Mouse (Mus musculus) v-Abl transformed pro-B cells (cell line): Measurements from ENCODE around the gene Siglec1.
"Not testable (repeated sequence)": the region's sequence is repeated elsewhere in the genome, so short reads cannot be mapped to it uniquely, and the experiment has no call there.

Experiments
- in situ Hi-C, 2 experiments: fragments of 400-800 bp; cut with MboI; formaldehyde crosslinking; loops; one replicate each; pipeline ENCODE4 v1.15.1; 2025; ENCODE audit not compliant: unreplicated experiment in 2 of 2

The Siglec1 gene

GRCm38 (mm10) chr2:131054646-131055264 is 31.8 kb downstream of the Siglec1 start:
- in situ Hi-C loops, result loop anchor here (10.0 kb wide), 2 partner anchors 200 to 360 kb away; no protein-coding TSS in a partner anchor

DNA sequence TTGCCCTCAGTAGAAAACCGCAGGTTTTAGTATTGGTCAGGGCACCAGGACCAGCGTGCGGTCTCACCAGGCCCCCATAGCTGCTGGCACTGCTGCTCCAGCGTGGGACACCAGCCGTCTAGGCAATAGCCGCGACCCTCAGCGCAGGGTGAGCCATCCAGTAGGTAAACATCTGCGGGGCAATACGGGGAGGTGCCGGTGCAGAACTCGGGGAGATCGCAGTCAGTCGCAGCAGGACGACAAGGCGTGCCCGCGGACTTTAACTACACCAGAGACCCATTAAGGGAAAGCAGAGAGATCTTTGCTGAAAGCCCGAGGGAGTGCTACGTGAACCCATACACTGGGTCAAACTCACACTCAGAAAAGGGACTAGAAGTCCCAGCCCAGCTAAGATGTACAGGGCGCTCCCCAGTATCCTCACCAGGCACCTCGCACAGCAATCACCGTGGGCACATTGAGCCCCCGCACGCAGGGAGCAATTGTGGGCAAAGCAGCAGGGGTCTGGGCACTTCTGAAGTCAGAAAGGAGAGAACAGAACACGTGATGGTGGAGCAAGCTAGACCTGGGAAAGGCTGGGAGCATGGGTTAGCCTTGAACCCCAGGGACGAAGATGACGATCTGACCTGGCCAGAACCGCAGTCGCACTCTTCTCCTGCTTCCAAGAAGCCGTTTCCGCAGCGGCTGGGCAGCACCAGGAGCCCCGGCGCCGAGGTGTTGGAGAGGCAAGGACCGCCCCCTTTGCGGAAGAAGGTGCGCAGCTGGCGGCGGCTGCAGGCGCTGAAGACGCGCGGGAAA is 32.5 kb downstream of the Siglec1 start:
- in situ Hi-C loops, result loop anchor here (10.0 kb wide), 2 partner anchors 201 to 361 kb away; no protein-coding TSS in a partner anchor

DNA sequence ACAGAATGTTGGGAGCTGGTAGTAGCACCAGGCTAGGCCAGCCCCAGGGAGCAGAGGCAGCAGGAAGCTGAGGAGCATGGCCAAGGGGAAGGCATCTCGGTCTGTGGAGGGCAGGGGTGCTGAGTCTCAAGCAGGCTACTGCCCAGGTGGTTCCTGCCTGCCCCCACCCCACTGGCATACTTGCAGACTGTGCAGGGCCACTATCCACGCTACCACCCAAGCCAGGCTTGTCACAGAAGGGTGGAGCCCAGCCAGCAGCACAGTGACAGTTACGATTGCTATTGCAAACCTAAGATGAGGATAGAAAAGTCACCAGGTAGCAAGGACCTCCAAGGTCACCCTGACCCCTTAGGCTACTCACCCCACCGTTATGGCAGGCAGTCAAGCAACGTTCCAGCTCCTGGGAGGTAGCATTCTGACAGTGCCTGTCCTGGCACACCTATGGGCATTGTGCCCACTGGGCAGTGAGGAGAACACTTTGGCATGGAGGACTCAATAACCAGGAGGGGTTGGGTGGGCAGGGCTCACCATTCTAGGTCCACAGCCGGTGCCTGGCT is 33.6 kb downstream of the Siglec1 start:
- in situ Hi-C loops, result loop anchor here (10.0 kb wide), 2 partner anchors 202 to 362 kb away; no protein-coding TSS in a partner anchor

DNA sequence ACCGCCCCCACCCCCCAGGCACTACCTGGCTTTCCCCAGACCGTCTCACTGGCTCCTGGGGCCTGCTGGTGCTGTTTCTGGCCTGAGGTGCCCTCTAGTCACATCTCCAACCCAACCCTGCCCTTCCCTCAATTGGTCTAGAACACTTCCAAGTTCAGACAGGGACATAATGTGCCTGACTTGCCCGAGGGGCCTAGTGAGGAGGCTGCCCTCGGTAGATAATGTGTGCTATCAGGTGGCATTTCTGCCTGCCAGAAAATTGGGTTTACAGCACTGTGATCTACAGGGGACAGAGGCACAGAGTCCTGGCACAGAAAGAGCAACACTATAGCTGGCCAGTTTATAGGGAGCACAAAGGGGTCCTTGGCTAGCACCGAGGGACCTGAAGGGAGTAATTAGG is 34.5 kb downstream of the Siglec1 start:
- in situ Hi-C loops, result loop anchor here (10.0 kb wide), 2 partner anchors 203 to 363 kb away; no protein-coding TSS in a partner anchor

DNA sequence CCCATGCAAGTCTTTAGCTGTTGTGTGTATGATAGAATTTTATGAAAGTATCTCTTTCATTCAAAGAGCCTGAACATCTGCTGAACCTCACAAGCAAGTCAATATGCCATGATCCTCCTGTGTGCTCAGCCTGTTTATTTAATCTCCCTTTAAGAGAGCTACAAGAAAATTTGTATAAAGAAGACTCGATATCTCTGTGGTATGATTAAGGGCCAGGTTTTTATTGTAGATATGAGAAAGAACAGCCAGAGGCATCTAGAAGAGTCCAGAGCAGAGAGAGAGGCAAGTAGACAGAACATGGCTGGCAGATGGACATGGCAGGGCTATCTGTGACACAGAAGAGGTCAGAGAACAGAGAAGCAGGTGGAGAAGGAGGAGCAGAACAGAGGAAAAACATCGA is 40.5 kb downstream of the Siglec1 start:
- in situ Hi-C loops, result no loop called here

DNA sequence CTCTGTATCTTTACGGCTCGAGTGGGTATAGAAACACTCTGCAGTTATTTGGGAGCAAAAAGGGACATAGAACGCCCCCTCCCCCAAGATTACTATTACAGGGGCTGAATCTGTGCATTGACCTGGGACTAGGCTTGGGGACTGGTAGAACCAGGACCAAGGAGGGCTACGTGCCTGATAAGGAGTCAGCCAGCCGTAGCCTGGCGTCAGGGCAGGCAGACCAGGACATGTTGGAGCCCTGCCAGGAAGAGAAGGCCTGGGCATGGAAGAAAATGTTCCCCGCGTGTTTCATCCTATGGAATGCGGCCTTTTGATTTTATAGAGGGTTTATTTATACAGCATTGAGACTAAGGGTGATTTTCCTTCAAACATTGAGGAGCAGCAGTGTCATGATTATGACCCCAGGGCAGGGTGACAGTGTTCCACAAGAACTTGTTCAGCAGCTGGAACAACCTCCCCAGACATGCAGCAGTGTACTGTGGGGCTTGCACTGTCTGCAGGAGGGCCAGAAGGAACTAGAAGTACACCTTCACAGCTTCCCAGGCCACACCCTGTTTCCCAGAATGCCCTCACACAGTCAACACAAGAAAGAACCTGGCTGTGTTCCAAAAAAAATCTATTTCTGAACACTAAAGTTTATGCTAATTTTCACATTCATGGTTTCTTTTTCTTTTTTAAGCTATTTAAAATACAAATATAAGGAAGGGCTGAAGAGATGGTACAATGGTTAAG is 41.4 kb downstream of the Siglec1 start:
- in situ Hi-C loops, result no loop called here

- in situ Hi-C loops, result no loop called here
These were observed 42.2 kb downstream of the Siglec1 start for GRCm38 (mm10) chr2:131044354-131044852.

- in situ Hi-C loops, result no loop called here
These were observed 43.6 kb downstream of the Siglec1 start, which contains the start of gene Gfra4 for GRCm38 (mm10) chr2:131042988-131043387. Gfra4 (minus strand) TSS chr2:131043088.

GRCm38 (mm10) chr2:131040854-131041825 is 45.4 kb downstream of the Siglec1 start:
- in situ Hi-C loops, result no loop called here

DNA sequence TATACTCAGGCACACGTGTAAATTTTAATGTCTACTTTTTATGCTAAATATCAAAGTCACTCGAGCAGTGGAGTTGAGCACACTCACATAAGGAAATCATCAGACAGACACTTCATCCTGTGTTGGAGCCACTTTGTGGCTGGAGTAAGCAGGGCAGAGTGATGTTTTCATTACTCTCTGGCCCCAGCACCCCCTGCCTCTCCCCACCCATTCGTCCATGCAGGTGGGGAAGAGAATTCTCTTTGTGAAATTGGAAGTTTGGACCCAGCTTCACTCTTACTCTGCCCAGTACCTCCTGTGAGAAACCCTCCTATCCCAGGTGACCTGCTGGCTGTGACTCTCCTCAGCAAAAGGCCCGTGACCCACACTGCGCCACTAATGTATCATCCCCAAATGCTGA is 47.9 kb downstream of the Siglec1 start:
- in situ Hi-C loops, result no loop called here

- in situ Hi-C loops, result no loop called here
These were observed 48.4 kb downstream of the Siglec1 start for GRCm38 (mm10) chr2:131038197-131038596.

- in situ Hi-C loops, result no loop called here
These were observed 49.2 kb downstream of the Siglec1 start for GRCm38 (mm10) chr2:131037226-131037990.

DNA sequence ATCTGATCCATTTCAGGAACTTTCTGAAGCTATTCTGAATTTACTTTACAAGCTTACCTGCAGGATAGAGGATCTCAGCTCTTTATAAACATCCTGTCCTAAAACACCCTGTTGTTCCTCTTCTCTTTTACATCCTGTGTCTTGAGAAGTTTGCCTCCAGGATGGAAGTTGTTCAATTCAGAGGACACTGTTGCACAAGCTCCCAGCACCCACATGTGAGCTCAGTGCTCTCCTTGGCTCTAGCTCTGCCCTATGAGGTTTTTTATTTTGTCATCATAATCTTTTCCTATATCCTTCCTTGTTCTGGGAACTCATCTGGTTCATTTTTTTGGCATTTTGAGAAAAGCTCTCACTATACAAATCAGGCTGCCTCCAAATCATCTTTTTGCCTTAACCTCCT is 49.8 kb downstream of the Siglec1 start:
- in situ Hi-C loops, result no loop called here

GRCm38 (mm10) chr2:131036343-131036742 is 50.2 kb downstream of the Siglec1 start:
- in situ Hi-C loops, result no loop called here

DNA sequence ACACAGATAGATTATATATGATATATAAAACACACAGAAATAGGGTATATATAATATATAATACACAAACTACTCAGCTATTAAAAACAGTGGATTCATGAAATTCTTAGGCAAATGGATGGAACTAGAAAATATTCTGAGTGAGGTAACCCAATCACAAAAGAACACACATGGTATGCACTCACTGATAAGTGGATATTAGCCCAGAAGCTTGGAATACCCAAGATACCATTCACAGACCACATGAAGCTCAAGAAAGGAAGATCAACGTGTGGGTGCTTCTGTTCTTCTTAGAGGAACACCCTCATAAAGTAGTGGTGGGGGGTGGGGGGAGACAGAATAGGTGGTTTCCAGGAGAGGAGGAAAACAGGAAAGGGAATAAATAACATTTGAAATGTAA is 55.2 kb downstream of the Siglec1 start:
- in situ Hi-C loops, result not testable (repeated sequence)

GRCm38 (mm10) chr2:131030998-131031397 is 55.6 kb downstream of the Siglec1 start:
- in situ Hi-C loops, result no loop called here

DNA sequence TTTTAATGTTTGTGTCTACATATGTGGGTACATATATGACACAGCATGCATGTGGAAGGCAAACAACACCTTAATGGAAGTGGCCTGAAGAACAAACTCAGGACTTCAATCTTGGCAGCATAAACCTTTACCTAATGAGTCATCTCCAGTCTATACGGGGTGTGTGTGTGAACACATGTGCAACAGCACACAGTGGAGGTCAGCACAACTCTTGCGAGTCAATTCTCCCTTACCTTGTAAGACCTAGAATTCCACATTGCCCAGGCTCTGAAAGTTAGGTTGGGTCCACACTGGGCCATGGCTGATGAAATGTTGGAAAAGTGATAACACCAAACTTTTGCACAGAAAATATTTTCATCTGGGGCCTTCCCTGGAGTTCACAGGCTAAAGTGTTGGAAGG is 56.0 kb downstream of the Siglec1 start:
- in situ Hi-C loops, result no loop called here

DNA sequence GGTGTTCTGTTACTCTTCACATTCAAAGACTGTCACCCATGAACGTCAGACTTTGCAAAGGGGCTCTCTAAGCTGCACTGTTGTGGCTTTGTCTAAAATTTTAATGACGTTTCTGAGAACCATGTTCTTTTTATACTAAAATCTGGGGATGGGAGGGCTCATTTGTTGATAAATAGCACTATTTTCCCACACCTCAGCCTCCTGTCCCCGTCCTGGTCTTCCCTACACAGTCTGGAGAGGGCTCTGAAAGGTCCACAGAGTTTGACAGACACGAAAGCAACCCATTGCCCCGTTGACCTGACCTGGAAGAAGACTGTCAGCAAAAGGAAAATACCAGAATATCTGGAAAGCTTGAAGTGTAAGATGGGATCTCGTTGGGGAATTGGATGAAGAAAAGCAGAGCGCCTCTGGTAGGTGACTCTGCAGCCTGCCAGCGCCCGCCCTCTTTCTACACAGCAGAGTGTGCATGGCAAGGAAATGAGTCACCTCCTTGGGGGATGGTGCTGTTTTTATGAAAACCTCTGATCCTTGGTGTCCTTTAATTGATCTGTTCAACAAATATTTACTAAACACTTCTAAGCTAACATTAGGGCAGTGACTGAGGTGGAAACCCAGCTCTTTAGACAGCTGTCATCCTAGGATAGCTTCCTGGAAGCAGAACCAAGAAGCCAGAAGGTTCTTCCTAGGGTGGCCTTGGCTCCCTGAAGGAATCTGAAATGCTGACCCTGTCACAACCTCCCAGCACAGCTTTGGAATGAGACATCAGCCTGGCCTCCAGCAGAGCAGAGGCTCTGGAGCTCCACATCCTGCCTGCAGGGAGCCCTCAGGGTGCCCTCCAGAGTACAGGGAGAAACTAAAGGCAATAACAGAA is 57.3 kb downstream of the Siglec1 start:
- in situ Hi-C loops, result no loop called here
